Mouse (Mus musculus): Measurements from ENCODE around the gene Agap1. TPM values are rescaled to one million over a fixed set of nuclear protein-coding genes. Genes with fewer than 3 reads are reported as not detected.
"Not testable (repeated sequence)": the region's sequence is repeated elsewhere in the genome, so short reads cannot be mapped to it uniquely, and the experiment has no call there.

Agap1 gene
- total RNA-seq, 2 experiments from 2014 or later, result 28.3 to 32.3 TPM

GRCm38 (mm10) chr1:89489111-89489971, 34.7 kb downstream of the Agap1 start:
- intact Hi-C loops (cut with DNase I; ENCODE audit: low total_unique reads), result no loop called here
- DNase-seq, result no peak

- intact Hi-C loops (cut with DNase I; ENCODE audit: low total_unique reads), result no loop called here
- DNase-seq, result no peak
Observed at GRCm38 (mm10) chr1:89493177-89493576, 38.6 kb downstream of the Agap1 start.

- no peak for DNase-seq
- intact Hi-C loops (cut with DNase I; ENCODE audit: low total_unique reads), result no loop called here
Observed at GRCm38 (mm10) chr1:89494816-89495215, 40.2 kb downstream of the Agap1 start.

GRCm38 (mm10) chr1:89496204-89496603, 41.6 kb downstream of the Agap1 start:
- intact Hi-C loops (cut with DNase I; ENCODE audit: low total_unique reads), result no loop called here
- no peak for DNase-seq

- intact Hi-C loops (cut with DNase I; ENCODE audit: low total_unique reads), result no loop called here
- no peak for DNase-seq
Observed at GRCm38 (mm10) chr1:89500925-89501324, 46.3 kb downstream of the Agap1 start.

GRCm38 (mm10) chr1:89501346-89501745, 46.7 kb downstream of the Agap1 start:
- intact Hi-C loops (cut with DNase I; ENCODE audit: low total_unique reads), result no loop called here
- DNase-seq, result no peak

GRCm38 (mm10) chr1:89501891-89502290, 47.3 kb downstream of the Agap1 start:
- DNase-seq; intact Hi-C loops (cut with DNase I; ENCODE audit: low total_unique reads): not testable (repeated sequence)

- intact Hi-C loops (cut with DNase I; ENCODE audit: low total_unique reads), result loop anchor here (5.0 kb wide), 1 partner anchor 37 kb away; no protein-coding TSS in a partner anchor
- no peak for DNase-seq
Observed at GRCm38 (mm10) chr1:89509196-89509595, 54.6 kb downstream of the Agap1 start.

- intact Hi-C loops (cut with DNase I; ENCODE audit: low total_unique reads), result loop anchor here (5.0 kb wide), 1 partner anchor 38 kb away; no protein-coding TSS in a partner anchor
- no peak for DNase-seq
Observed at GRCm38 (mm10) chr1:89509763-89510340, 55.2 kb downstream of the Agap1 start.

GRCm38 (mm10) chr1:89510731-89511130, 56.1 kb downstream of the Agap1 start:
- no peak for DNase-seq
- intact Hi-C loops (cut with DNase I; ENCODE audit: low total_unique reads), result no loop called here

- DNase-seq, result no peak
- intact Hi-C loops (cut with DNase I; ENCODE audit: low total_unique reads), result no loop called here
Observed at GRCm38 (mm10) chr1:89513616-89514283, 59.1 kb downstream of the Agap1 start.

- no peak for DNase-seq
- intact Hi-C loops (cut with DNase I; ENCODE audit: low total_unique reads), result no loop called here
Observed at GRCm38 (mm10) chr1:89515808-89516560, 61.4 kb downstream of the Agap1 start.

GRCm38 (mm10) chr1:89517817-89518216, 63.2 kb downstream of the Agap1 start:
- no peak for DNase-seq
- intact Hi-C loops (cut with DNase I; ENCODE audit: low total_unique reads), result no loop called here

- no peak for DNase-seq
- intact Hi-C loops (cut with DNase I; ENCODE audit: low total_unique reads), result loop anchor here (5.0 kb wide), 3 partner anchors 63 to 773 kb away; no protein-coding TSS in a partner anchor
Observed at GRCm38 (mm10) chr1:89519914-89520643, 65.5 kb downstream of the Agap1 start.

- no peak for DNase-seq
- intact Hi-C loops (cut with DNase I; ENCODE audit: low total_unique reads), result loop anchor here (5.0 kb wide), 3 partner anchors 64 to 774 kb away; no protein-coding TSS in a partner anchor
Observed at GRCm38 (mm10) chr1:89521406-89521805, 66.8 kb downstream of the Agap1 start.

- intact Hi-C loops (cut with DNase I; ENCODE audit: low total_unique reads), result loop anchor here (5.0 kb wide), 3 partner anchors 65 to 775 kb away; no protein-coding TSS in a partner anchor
Observed at GRCm38 (mm10) chr1:89521935-89522535, 67.4 kb downstream of the Agap1 start.

GRCm38 (mm10) chr1:89524369-89524768, 69.8 kb downstream of the Agap1 start:
- intact Hi-C loops (cut with DNase I; ENCODE audit: low total_unique reads), result loop anchor here (2.0 to 5.0 kb wide), 4 partner anchors 67 to 777 kb away; no protein-coding TSS in a partner anchor
- peak; percentile 87 for DNase-seq

More at GRCm38 (mm10) chr1:89521935-89522535, 67.4 kb downstream of the Agap1 start:
- DNase-seq, result no peak

GRCm38 (mm10) chr1:89524998-89525397, 70.4 kb downstream of the Agap1 start:
- DNase-seq, result no peak
- intact Hi-C loops (cut with DNase I; ENCODE audit: low total_unique reads), result loop anchor here (2.0 to 5.0 kb wide), 5 partner anchors 57 to 778 kb away; no protein-coding TSS in a partner anchor
